Mouse (Mus musculus): ENCODE data around the gene Grn. TPM values are rescaled to one million over a fixed set of nuclear protein-coding genes. Genes with fewer than 3 reads are reported as not detected.

The Grn gene
- total RNA-seq, 2 experiments from 2014 or later = 69.9 to 74.0 TPM

DNA sequence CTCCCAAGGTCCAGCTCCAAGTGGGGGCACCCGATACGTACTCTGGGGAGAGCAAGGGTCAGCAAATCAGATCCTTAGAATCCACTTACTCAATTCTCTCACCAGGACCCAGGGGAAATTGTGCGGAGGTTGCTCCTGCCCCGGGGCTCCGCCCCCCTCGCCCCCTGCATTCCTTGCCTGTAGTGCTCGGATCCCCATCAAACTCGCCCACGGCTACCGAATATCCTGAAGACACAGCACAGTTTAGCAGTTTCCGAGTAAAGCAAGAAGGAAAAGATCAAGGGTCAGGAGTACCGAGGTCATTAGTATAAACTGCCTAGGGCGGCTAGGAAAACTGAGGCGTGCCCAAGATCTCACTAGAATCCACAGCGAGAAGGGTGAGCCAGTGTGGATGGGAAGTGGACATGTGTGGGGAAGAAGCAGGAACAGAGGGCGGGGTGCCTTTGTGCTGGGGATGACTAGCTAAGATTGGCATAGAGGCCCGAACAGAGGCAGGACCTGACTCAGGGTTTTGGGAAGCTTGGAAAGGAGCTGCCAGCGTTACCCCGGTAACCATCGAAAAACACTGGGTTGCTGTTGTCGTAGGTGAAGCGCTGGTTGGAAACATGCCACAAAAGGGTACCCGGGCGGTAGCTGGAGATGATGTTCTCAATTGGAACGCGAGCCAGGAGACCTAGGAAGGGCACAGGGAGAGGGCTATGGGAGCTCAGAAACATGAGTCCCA is 35.8 kb downstream of the Grn start:
- no peak for DNase-seq (ENCODE audit: extremely low spot score in 1 of 2, low spot score in 1 of 2)

- DNase-seq (ENCODE audit: extremely low spot score in 1 of 2, low spot score in 1 of 2) = peak; percentile 80 to 88
Measured at GRCm38 (mm10) chr11:102467041-102467631, 37.0 kb downstream of the Grn start.

GRCm38 (mm10) chr11:102469648-102470357 is 39.7 kb downstream of the Grn start, which contains the start of gene Itga2b:
Gene Itga2b (minus strand): TSS chr11:102470122.
- DNase-seq (ENCODE audit: extremely low spot score in 1 of 2, low spot score in 1 of 2) = no peak

DNA sequence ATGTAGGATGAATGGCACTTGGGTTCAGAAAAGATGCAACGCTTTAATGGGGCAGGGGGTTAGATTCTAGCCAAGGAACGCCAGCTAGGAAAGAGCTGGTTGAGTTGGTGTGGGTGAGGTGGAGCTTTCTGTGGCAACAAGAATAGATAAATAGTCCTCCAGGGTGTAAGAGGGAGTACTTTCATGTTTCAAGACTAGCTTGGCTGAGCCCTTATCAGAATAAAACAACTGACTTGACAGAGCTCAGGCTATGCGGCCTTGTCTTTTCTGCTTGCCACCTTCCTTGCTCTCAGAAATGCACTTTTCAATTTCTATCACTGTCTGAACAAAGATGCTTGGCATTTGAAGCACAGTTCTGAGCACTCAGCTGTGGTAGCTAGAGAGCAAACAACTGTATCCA is 44.9 kb downstream of the Grn start:
- no peak for DNase-seq (ENCODE audit: extremely low spot score in 1 of 2, low spot score in 1 of 2)

- DNase-seq (ENCODE audit: extremely low spot score in 1 of 2, low spot score in 1 of 2) = no peak
Measured at GRCm38 (mm10) chr11:102478671-102479070, 48.6 kb downstream of the Grn start.

- DNase-seq (ENCODE audit: extremely low spot score in 1 of 2, low spot score in 1 of 2) = no peak
Measured at GRCm38 (mm10) chr11:102479581-102479980, 49.5 kb downstream of the Grn start.

- no peak for DNase-seq (ENCODE audit: extremely low spot score in 1 of 2, low spot score in 1 of 2)
Measured at GRCm38 (mm10) chr11:102480111-102480510, 50.0 kb downstream of the Grn start.

GRCm38 (mm10) chr11:102480897-102481296 is 50.8 kb downstream of the Grn start:
- no peak for DNase-seq (ENCODE audit: extremely low spot score in 1 of 2, low spot score in 1 of 2)

DNA sequence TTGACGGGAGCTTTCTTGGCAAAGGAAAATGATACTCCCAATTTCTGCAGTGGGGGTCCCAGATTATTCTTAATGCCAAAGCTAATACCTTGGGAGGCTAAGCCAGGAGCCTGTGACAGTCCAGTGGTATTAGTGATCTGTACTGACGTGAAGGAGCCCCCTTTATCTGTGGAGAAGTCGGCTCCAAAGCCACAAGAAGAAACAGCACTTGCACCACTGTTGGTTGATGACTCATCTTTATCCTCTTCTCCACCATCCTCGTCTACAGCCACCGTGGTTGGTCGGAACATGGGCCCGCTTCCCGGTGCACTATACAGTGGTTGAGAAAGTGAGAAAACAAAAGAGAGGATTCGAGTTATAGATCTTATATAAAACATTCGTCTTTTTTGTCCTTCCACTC is 51.7 kb downstream of the Grn start:
- DNase-seq (ENCODE audit: extremely low spot score in 1 of 2, low spot score in 1 of 2) = no peak

Small RNA genes within 50 kb of the gene (microRNA-seq; reads per million reads assigned to microRNA genes)
- 0.18 to 0.40 reads per million in 2 experiments for gene Mir6930

Other genes starting within 250 kb of the Grn start
- gene Lsm12, start 245.0 kb upstream of the Grn start, total RNA-seq (2021) = 10 to 100 TPM; 62.0 to 62.7 TPM
- gene G6pc3, start 240.7 kb upstream of the Grn start, total RNA-seq (2021) = 10 to 100 TPM; 53.5 to 58.2 TPM
- gene Hdac5, start 200.1 kb upstream of the Grn start, total RNA-seq (2021) = 100 to 1,000 TPM; 218 to 242 TPM
- 1 to 10 TPM; 1.3 to 1.5 TPM for gene BC030867, start 181.4 kb upstream of the Grn start, total RNA-seq (2021)
- 1 to 10 TPM in 1 of 2 experiments, under 1 TPM in 1; 0.70 to 1.1 TPM for gene Asb16, start 161.6 kb upstream of the Grn start, total RNA-seq (2021)
- 10 to 100 TPM; 64.7 to 71.7 TPM for gene Tmub2, start 145.4 kb upstream of the Grn start, total RNA-seq (2021)
- 100 to 1,000 TPM; 166 to 174 TPM for gene Atxn7l3, start 133.7 kb upstream of the Grn start, total RNA-seq (2021)
- gene Ubtf, start 110.6 kb upstream of the Grn start, total RNA-seq (2021) = 100 to 1,000 TPM; 123 to 134 TPM
- under 1 TPM; 0.31 to 0.81 TPM for gene Slc4a1, start 64.1 kb upstream of the Grn start, total RNA-seq (2021)
- gene Rundc3a, start 36.9 kb upstream of the Grn start, total RNA-seq (2021) = 100 to 1,000 TPM; 442 to 490 TPM
- gene Slc25a39, start 22.4 kb upstream of the Grn start, total RNA-seq (2021) = 10 to 100 TPM; 63.7 to 65.3 TPM
- 100 to 1,000 TPM in 1 of 2 experiments, 10 to 100 TPM in 1; 85.4 to 109 TPM for gene Fam171a2, start 17.4 kb downstream of the Grn start, total RNA-seq (2021)
- 1 to 10 TPM in 1 of 2 experiments, under 1 TPM in 1; 0.68 to 2.1 TPM for gene Itga2b, start 39.8 kb downstream of the Grn start, total RNA-seq (2021)
- gene Gpatch8, start 126.1 kb downstream of the Grn start, total RNA-seq (2021) = 10 to 100 TPM; 38.3 to 49.4 TPM
- 1 to 10 TPM; 3.1 to 3.7 TPM for gene Gm11627, start 149.1 kb downstream of the Grn start, total RNA-seq (2021)
- gene Fzd2, start 174.1 kb downstream of the Grn start, total RNA-seq (2021) = 1 to 10 TPM; 6.6 to 9.9 TPM
- gene Meioc, start 233.4 kb downstream of the Grn start, total RNA-seq (2021) = not detected

All from layer of hippocampus, postnatal 25 days (tissue).